Mouse (Mus musculus) small intestine, adult 2 months (tissue): ENCODE data around the gene Atp8a2. TPM values are rescaled to one million over a fixed set of nuclear protein-coding genes. Genes with fewer than 3 reads are reported as not detected.

Experiments
- H3K27ac ChIP-seq: fragments of 200-500 bp; 2 replicates; pipeline ENCODE4 v1.5.1; 2012; ENCODE audit warnings: low read depth, low read length, control low read depth, inconsistent platforms; ENCODE audit not compliant: insufficient read depth
- H3K27me3 ChIP-seq: fragments of 200-500 bp; 2 replicates; pipeline ENCODE4 v1.6.1; 2012; ENCODE audit warnings: mild to moderate bottlenecking, moderate library complexity, low read length, inconsistent platforms; ENCODE audit not compliant: control insufficient read depth, insufficient read depth
- H3K36me3 ChIP-seq: fragments of 200-500 bp; 2 replicates; pipeline ENCODE4 v1.6.1; 2012; ENCODE audit warnings: mild to moderate bottlenecking, low read length, control low read depth, inconsistent platforms; ENCODE audit not compliant: control insufficient read depth, insufficient read depth
- H3K4me1 ChIP-seq: fragments of 200-500 bp; 2 replicates; pipeline ENCODE4 v1.6.1; 2012; ENCODE audit warnings: low read length, inconsistent platforms, mixed read lengths; ENCODE audit not compliant: control insufficient read depth, insufficient read depth, insufficient read length
- H3K4me3 ChIP-seq: fragments of 200-500 bp; 2 replicates; pipeline ENCODE4 v1.5.1; 2012; ENCODE audit warnings: low read depth, mild to moderate bottlenecking, control low read depth, inconsistent platforms, low read length, moderate library complexity
- CTCF ChIP-seq: fragments of 200-500 bp; IDR thresholded peaks from 2 replicates; pipeline ENCODE4 v1.5.1; 2012; ENCODE audit warnings: low read depth, mild to moderate bottlenecking, control low read depth, inconsistent platforms, low read length, moderate library complexity, mixed read lengths; ENCODE audit not compliant: insufficient replicate concordance, insufficient read length; ENCODE audit errors: extremely low read depth
- POLR2A ChIP-seq: fragments of 200-500 bp; IDR thresholded peaks from 2 replicates; pipeline ENCODE4 v1.6.1; 2012; ENCODE audit warnings: low read depth, mild to moderate bottlenecking, control low read depth, inconsistent platforms, low read length, moderate library complexity
- WGBS: fragments of 180-500 bp; shearing (Covaris S2); methylation state at CpG from one replicate; pipeline ENCODE4 v1.1.7; 2018; 5-methylcytosine and 5-hydroxymethylcytosine counted together
- polyA plus RNA-seq: library from polyadenylated mRNA; depleted of rRNA; stranded (reverse); fragments of >200 nt; gene quantifications from 2 replicates; pipeline ENCODE4 v1.2.3, GENCODE M21; 2012

Atp8a2 gene
- polyA plus RNA-seq, 1 experiment, result 3.7 TPM

DNA sequence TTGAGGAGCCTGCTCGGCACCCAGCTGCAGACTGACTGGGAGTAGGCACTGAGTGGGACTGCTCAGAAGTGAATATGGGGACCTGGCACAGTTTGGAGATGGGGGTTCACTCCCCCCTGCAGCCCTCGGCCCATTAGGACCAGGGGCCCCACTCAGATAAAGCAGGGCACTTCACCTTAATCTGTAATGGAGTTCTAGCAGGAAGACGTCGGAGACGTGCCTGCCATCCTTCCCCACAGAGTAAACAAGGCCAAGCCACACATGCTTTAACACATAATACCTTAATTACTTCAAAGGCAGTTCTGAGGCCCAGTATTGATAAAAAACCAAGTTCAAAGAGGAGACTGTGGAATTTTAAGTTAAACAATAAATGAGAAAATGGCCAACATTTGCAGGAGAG lies 510.8 kb downstream of the Atp8a2 start:
- H3K27me3 ChIP-seq, result no peaks in the 10 kb centered on the region
- H3K4me1 ChIP-seq, result no peaks in the 10 kb centered on the region
- no peak for TF ChIP-seq POLR2A
- H3K36me3 ChIP-seq, result no peaks in the 10 kb centered on the region
- 39% methylated on average over 5 of the region's 5 CpGs for WGBS
- H3K27ac ChIP-seq, result no peak overlapping the region
- H3K4me3 ChIP-seq, result no peak overlapping the region

DNA sequence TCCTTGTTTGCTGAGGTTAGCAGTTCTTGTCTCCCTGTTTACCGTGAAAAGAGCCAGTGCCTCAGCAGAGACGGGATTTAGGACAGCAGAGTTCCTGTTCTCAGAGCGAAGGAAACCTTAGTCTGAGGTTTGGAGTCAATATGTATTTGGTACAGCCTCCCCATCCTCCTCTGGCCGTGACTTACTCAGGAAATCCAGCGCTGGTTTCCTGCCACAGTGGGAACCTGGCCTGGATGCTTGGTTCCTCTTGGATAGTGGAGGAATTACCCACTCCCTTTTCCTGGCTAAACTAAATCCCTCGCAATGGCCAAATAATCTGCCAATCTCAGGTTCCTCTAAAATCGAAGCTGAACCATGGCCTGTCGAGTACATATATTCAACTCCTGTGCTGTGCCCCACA lies 511.6 kb downstream of the Atp8a2 start:
- Histone ChIP-seq H3K36me3 (no peaks in the 10 kb centered on the region), H3K27ac (no peak overlapping the region), H3K4me3 (no peak overlapping the region), H3K27me3 (no peaks in the 10 kb centered on the region), H3K4me1 (no peaks in the 10 kb centered on the region)
- TF ChIP-seq CTCF (no peak), POLR2A (no peak)
- 70% methylated on average over 8 of the region's 8 CpGs for WGBS

DNA sequence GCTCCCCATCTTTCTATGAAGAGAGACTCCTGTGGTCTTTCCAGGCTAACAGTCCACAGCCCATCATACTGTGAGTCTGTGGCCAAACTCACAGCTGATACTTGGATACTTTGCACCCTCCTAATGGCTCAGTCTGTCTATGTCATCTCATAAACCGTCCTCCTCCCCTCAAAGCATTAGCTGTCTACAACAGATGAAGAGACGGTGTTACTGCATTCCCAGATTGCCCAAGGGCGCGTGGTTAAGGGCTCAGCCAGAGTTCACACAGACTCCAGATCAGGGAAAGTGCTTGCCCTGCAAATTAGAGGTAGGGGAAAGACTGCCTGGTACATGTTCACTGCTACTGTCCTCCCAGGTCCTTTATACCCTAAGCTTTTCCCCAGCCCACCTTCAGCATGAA lies 515.1 kb downstream of the Atp8a2 start:
- 87% methylated on average over 4 of the region's 4 CpGs for WGBS

DNA sequence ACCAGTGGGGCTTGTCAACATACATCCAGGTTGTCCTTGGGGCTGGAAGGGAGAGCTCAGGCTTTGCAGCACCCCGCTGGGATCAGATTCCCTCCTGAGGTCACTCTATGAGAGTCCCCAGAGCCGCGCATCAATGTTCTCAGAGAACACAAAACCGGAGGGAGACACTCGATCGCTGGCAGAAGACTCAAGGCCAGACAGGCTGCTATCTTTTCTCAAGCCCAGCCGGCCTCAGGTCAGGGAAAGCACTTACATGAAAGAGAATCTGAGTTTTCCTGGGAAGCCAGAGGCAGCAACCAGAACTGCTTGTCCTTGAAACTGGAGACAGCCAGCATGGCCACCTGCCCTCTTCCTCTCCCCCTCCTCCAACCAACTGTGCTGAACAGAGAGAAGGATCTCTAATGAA lies 519.4 kb downstream of the Atp8a2 start:
- no peak for TF ChIP-seq CTCF
- no peak for TF ChIP-seq POLR2A
- WGBS, result 82% methylated on average over 7 of the region's 7 CpGs
- no peaks in the 10 kb centered on the region for H3K27me3 ChIP-seq
- H3K4me3 ChIP-seq, result no peak overlapping the region
- no peaks in the 10 kb centered on the region for H3K36me3 ChIP-seq
- no peaks in the 10 kb centered on the region for H3K4me1 ChIP-seq
- H3K27ac ChIP-seq, result no peak overlapping the region

More for the DNA sequence above, 515.1 kb downstream of the Atp8a2 start:
- TF ChIP-seq POLR2A, result no peak
- TF ChIP-seq CTCF, result no peak
- no peak overlapping the region for H3K4me3 ChIP-seq
- no peak overlapping the region for H3K27ac ChIP-seq
- H3K27me3 ChIP-seq, result no peaks in the 10 kb centered on the region
- no peaks in the 10 kb centered on the region for H3K4me1 ChIP-seq
- no peaks in the 10 kb centered on the region for H3K36me3 ChIP-seq

DNA sequence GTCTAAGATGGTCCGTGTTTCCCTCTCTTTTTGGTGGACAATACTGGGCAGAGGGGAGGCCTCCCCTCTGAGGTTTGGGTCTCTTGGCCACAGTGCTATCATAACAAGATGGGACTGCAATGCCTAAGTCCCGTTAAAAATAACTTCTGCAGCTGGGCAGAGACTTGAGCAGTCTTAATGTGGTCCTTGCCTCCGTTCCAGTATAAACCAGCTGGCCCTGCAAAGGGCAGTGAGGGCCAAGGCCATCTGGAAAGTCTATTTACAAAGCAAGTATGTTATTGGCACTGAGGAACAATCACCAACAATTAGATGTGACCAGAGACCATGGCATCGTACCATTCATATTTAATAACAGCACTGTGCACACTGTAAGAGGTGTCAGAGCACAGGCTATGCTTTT lies 521.6 kb downstream of the Atp8a2 start:
- 77% methylated on average over 4 of the region's 4 CpGs for WGBS
- no peaks in the 10 kb centered on the region for H3K4me1 ChIP-seq
- H3K36me3 ChIP-seq, result no peaks in the 10 kb centered on the region
- H3K27ac ChIP-seq, result no peak overlapping the region
- TF ChIP-seq POLR2A (no peak), CTCF (no peak)
- no peak overlapping the region for H3K4me3 ChIP-seq
- no peaks in the 10 kb centered on the region for H3K27me3 ChIP-seq

DNA sequence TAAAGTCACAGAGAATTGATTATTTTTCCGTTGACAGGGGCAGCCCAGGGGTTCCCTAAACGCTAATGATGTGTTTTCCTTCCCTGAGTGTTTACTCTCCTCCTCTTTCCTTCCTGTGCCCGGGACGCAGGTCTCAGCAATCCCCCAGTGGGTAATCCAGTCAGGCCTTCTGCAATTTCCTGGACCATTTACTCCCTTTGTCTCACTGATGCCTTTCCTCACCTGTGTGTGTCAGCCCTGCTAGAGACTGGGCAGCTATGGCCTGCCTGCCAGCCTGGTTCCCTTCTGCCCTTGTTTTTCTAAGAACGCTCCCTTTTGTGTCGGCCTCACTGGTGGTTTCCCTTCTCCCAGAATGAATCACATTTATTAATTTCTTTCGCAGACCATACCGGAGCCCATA lies 522.4 kb downstream of the Atp8a2 start:
- WGBS, result 61% methylated on average over 8 of the region's 8 CpGs
- Histone ChIP-seq H3K36me3 (no peaks in the 10 kb centered on the region), H3K27me3 (no peaks in the 10 kb centered on the region), H3K4me1 (no peaks in the 10 kb centered on the region), H3K27ac (no peak overlapping the region), H3K4me3 (no peak overlapping the region)
- TF ChIP-seq CTCF (no peak), POLR2A (no peak)

DNA sequence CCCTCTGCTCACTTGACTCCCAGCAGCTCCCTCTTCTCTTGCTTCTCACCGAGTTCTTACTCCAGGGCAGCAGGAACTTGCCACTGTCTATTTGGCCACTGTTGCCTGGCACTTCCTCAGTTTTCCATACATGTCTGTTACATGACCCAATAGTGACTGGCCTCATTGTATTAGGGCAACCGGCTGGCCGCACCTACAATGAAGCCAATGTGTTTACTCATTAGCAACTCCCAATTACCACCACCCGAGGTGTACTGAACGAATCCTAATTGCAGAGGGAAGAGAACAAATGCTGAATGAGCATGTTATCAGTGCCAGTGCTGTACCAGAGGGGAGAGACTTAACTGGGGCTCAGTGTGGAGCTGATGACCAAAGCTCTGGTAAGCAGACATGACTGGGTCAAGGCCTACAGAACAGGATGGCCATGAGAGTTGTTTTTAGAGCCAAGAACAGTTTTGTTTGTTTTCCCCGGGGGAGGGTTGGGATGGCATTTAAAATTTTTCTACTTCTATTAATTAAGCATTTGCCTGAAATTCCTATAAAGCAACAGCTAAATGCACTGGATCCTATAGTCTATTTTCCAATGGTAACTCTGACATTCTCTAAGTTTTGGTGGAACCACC lies 524.0 kb downstream of the Atp8a2 start:
- no peak overlapping the region for H3K27ac ChIP-seq
- no peaks in the 10 kb centered on the region for H3K36me3 ChIP-seq
- WGBS, result 78% methylated on average over 6 of the region's 6 CpGs
- no peak overlapping the region for H3K4me3 ChIP-seq
- H3K27me3 ChIP-seq, result no peaks in the 10 kb centered on the region
- H3K4me1 ChIP-seq, result peaks cover 3% of the 10 kb centered on the region; the same call in 1 of the 2 replicates
- no peak for TF ChIP-seq POLR2A
- no peak for TF ChIP-seq CTCF

DNA sequence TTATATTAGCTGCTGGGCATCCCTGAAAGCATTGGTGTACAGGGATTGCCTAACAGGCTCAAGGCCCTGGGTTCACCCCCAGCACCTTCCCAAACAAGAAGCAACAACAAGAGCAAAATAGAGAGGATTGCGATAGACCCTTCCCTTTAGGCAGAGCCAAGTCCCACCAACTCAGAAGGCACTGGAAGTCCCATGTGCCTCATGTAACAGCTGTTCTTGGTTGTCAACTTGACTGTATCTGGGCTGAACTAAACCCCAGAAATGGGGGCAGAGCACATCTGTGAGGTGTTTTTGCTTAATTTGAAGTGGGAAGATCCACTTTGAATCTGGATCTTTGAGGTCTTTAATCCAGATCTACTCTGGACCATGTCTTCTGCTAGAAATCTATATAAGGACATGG lies 539.9 kb downstream of the Atp8a2 start:
- WGBS, result 98% methylated on average over 1 of the region's 1 CpGs
- no peak overlapping the region for H3K4me3 ChIP-seq
- no peak overlapping the region for H3K27ac ChIP-seq
- TF ChIP-seq POLR2A (no peak), CTCF (no peak)
- no peaks in the 10 kb centered on the region for H3K4me1 ChIP-seq
- no peaks in the 10 kb centered on the region for H3K36me3 ChIP-seq
- no peaks in the 10 kb centered on the region for H3K27me3 ChIP-seq
